Mouse (Mus musculus) heart, embryonic 10.5 days (tissue): ENCODE data around the gene Frmd5. TPM values are rescaled to one million over a fixed set of nuclear protein-coding genes. Genes with fewer than 3 reads are reported as not detected.

Experiments
- DNase-seq: peaks from one replicate; pipeline ENCODE4 v3.0.0-alpha.2; 2017; ENCODE audit warnings: low spot score
- H3K27ac ChIP-seq: fragments of 300-500 bp; sonication (generic); 2 replicates; pipeline ENCODE4 v1.5.1; 2016; ENCODE audit warnings: mild to moderate bottlenecking
- H3K27me3 ChIP-seq: fragments of 300-500 bp; sonication (generic); 2 replicates; pipeline ENCODE4 v1.6.1; 2016; ENCODE audit warnings: mild to moderate bottlenecking; ENCODE audit not compliant: poor library complexity, insufficient read depth, severe bottlenecking
- H3K36me3 ChIP-seq: fragments of 300-500 bp; sonication (generic); 2 replicates; pipeline ENCODE4 v1.6.1; 2016; ENCODE audit warnings: mild to moderate bottlenecking, moderate library complexity
- H3K4me1 ChIP-seq: fragments of 300-500 bp; sonication (generic); 2 replicates; pipeline ENCODE4 v1.6.1; 2016; ENCODE audit warnings: mild to moderate bottlenecking
- H3K4me3 ChIP-seq: fragments of 300-500 bp; sonication (generic); 2 replicates; pipeline ENCODE4 v1.5.1; 2016; ENCODE audit warnings: mild to moderate bottlenecking, moderate library complexity
- H3K9me3 ChIP-seq: fragments of 300-500 bp; sonication (generic); 2 replicates; pipeline ENCODE4 v1.6.1; 2016; ENCODE audit warnings: mild to moderate bottlenecking, moderate library complexity
- WGBS: fragments of 180-500 bp; shearing (Covaris S2); methylation state at CpG from one replicate; pipeline ENCODE4 v1.1.7; 2016; 5-methylcytosine and 5-hydroxymethylcytosine counted together
- polyA plus RNA-seq: library from polyadenylated mRNA; unstranded; fragments of >200 nt; fragmentation: Nextera tagmentation; extraction: Ambion mirVana; gene quantifications from 2 replicates; pipeline ENCODE4 v1.2.1, GENCODE M21; 2016

Frmd5 gene
- polyA plus RNA-seq, 1 experiment from 2014 or later, result 17.0 TPM

DNA sequence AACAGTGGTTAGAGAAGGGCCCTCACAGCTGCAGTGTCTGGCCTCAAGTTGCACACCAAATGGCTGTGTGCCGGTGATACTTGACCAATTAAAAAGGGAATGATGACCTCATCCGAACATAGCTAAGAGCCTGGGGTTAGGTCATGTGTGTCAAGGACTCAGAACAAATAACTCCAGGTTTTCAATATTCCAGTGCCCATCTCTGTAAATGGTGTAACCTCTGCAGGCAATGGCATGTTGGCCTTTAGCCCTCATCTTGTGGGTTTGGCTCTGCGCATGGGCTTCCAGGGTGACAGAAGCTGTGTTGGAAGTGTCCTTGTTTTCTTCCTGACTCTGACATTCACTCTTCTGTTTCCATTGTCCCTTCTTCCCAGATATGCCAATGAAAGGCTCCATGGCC is 131.8 kb downstream of the Frmd5 start:
- Histone ChIP-seq H3K9me3 (no peaks in the 10 kb centered on the region), H3K4me3 (no peak overlapping the region), H3K4me1 (peaks cover 6% of the 10 kb centered on the region; the same call in 1 of the 2 replicates), H3K27ac (no peak overlapping the region), H3K27me3 (no peaks in the 10 kb centered on the region), H3K36me3 (no peaks in the 10 kb centered on the region)
- 86% methylated on average over 3 of the region's 3 CpGs for WGBS
- DNase-seq, result no peak

DNA sequence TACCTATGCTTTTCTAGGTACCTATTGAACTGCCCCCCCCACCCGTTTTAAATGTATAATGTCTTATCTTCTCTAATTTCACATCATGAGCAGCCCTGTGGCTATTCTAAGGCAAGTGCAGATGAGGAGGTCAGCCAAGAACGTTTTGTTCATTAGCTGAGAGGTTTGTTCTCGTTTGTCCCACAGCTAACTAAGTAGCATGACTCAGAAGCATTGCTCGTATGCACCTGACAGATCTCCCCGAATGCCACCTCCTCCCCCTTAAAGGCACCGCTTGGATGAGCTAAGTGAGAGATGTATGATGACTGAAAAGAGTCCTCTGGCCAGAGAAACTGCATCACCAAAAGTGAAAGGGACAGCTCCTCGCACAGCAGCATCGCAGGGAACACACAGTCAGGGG is 132.7 kb downstream of the Frmd5 start:
- Histone ChIP-seq H3K27me3 (no peaks in the 10 kb centered on the region), H3K27ac (no peak overlapping the region), H3K9me3 (no peaks in the 10 kb centered on the region), H3K4me1 (peaks cover 6% of the 10 kb centered on the region; the same call in 1 of the 2 replicates), H3K4me3 (no peak overlapping the region), H3K36me3 (no peaks in the 10 kb centered on the region)
- DNase-seq, result no peak
- 55% methylated on average over 8 of the region's 8 CpGs for WGBS

DNA sequence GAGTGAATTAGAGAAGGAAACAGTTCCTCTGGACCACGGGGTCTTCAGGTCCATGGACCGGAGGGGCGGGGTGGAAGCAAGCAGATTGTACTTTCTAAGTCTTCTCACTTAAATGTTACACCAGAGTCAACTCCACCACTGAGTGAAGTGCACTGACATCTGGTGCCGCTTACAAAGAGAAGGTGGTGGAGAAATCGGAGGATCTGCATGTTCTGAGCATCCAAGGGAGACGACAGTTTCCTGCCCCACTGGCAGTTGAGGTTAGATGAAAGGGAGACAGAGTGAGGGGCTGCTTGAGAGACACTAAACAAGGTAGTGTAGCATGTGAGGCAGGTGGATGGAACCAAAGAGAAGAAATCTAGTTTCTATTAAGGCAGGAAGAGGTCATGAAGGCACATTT is 137.0 kb downstream of the Frmd5 start:
- Histone ChIP-seq H3K9me3 (no peaks in the 10 kb centered on the region), H3K27ac (no peak overlapping the region), H3K4me3 (no peak overlapping the region), H3K4me1 (no peaks in the 10 kb centered on the region), H3K27me3 (no peaks in the 10 kb centered on the region), H3K36me3 (no peaks in the 10 kb centered on the region)
- DNase-seq, result no peak
- WGBS, result 79% methylated on average over 6 of the region's 6 CpGs

DNA sequence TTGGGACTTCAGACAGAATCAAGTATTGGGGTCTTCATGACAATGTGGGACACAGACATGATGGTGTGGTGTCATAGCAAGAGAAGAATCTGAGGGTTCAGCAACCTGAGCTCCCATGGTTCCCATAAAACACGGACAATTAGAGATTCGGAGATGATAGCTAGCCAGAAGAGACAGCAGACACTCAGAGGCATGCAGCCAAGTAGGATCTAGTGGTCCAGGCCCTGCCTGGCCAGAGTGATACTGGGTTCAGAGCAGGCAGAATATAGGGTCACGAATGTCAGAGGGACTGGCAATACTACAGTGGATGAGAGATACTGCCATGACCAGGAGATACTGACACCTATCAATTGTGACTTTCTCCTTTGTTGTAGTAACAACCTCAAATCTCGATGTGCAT is 138.6 kb downstream of the Frmd5 start:
- no peaks in the 10 kb centered on the region for H3K27me3 ChIP-seq

DNA sequence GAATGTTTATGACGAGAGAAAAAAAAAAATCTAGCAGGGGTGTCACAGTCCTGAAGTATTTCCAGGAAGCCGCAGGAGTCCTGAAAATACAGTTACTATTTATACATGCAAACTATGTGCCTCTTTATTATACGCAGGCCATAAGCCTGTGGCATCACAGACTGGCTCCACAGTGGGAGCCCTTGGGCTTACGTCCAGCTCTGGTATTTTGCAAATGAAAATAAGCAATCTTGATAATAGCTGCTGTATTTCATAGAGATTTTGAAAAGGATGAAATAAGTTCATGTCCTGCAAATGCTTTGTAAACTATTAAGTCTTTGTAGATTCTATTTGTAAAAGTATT is 145.8 kb downstream of the Frmd5 start:
- Histone ChIP-seq H3K4me3 (no peak overlapping the region), H3K9me3 (no peaks in the 10 kb centered on the region), H3K27me3 (no peaks in the 10 kb centered on the region), H3K36me3 (no peaks in the 10 kb centered on the region), H3K4me1 (peaks cover 13% of the 10 kb centered on the region), H3K27ac (no peak overlapping the region)
- DNase-seq, result no peak
- 78% methylated on average over 4 of the region's 4 CpGs for WGBS

More for the DNA sequence above, 138.6 kb downstream of the Frmd5 start:
- DNase-seq, result no peak
- Histone ChIP-seq H3K9me3 (no peaks in the 10 kb centered on the region), H3K27ac (no peak overlapping the region), H3K4me3 (no peak overlapping the region), H3K36me3 (no peaks in the 10 kb centered on the region), H3K4me1 (peaks cover 4% of the 10 kb centered on the region)
- WGBS, result 77% methylated on average over 4 of the region's 4 CpGs

DNA sequence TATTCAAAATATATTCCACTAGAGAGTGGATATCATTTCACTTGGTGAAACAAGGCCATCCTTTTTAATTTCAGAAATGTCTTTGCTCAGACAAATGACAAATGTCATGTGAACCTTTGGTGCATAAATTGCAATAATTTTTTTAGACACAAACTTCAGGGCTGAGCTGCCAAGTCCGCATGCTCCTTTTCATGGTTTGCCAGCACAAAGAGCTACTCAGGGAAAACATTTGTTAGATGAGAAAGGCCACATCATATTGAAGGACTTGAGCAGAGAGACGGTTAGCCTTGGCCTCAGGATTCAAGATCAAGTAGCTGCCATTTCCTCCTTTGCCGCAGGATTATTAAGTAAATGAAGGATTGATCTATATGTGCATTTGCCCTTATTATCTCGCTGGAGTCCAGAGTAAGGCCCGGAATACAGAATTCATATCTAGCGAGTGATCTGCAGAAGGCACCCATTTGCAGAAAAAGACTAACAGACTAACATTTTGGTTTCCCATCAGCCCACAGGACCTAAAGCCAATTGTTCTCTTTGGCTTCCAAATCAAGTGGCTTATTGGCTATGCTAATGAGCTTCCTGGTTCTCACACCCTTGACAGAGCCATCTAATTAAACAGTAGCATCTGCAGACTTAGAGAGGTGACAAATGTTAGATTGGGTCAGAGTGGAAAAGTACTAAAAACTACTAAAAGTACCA is 146.3 kb downstream of the Frmd5 start:
- Histone ChIP-seq H3K27ac (no peak overlapping the region), H3K9me3 (no peaks in the 10 kb centered on the region), H3K4me3 (no peak overlapping the region), H3K27me3 (no peaks in the 10 kb centered on the region), H3K4me1 (peaks cover 13% of the 10 kb centered on the region), H3K36me3 (no peaks in the 10 kb centered on the region)
- no peak for DNase-seq
- 78% methylated on average over 6 of the region's 6 CpGs for WGBS

DNA sequence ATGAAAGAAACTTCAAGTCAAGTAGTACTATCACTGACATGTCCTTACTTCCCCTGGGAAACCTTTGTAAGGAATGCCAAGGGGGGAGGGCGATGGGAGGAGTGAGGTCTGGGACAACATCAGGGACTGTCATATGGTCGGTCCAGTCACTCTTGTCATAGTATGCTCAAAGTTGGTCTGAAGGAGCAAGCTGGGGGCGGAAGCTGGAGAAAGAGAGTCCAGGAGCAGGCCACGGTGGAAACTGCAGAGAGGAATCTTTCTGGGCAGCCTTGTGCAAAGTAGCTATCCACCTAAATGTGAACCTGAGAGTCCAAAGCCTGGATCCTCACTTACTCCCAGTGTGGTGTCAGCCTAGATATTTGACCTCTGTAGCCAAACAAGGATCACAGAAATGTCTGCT is 147.5 kb downstream of the Frmd5 start:
- H3K9me3 ChIP-seq, result no peaks in the 10 kb centered on the region
- no peak overlapping the region for H3K4me3 ChIP-seq
- no peaks in the 10 kb centered on the region for H3K36me3 ChIP-seq
- H3K27me3 ChIP-seq, result no peaks in the 10 kb centered on the region
- H3K27ac ChIP-seq, result no peak overlapping the region
- H3K4me1 ChIP-seq, result peaks cover 11% of the 10 kb centered on the region
- DNase-seq, result no peak
- 71% methylated on average over 4 of the region's 4 CpGs for WGBS

DNA sequence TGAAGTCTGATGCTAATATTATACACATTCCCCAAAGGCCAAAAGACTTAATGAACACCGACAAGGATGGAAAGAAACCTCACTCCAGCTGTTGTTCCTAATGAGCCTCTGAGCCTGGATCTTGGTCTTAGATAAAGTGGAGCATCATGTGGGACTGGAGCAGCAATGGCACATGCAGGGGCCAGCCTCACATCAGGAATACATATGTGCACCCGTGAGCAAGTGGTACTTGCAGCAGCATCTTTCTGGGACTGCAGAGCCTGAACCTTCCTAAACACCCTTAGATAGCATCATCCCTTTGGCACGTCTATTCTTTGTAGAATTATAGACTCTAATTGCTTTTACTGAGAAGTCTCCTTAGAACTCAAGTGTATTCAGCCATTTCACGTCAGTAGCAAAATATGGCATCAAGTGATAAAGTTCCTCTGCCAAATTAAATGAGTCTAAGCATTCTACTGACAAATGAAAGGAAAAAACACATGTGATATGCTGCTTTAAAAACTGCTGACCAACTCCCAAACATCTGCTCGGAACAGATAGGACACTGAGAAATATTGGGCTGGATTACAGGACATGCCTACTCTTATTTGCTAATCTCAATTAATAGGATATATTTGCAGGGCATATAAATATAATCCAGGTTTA is 148.6 kb downstream of the Frmd5 start:
- 0 out of 2 replicates have a peak, but pooled peaks cover 9% of the 10 kb centered on the region for H3K4me1 ChIP-seq
- no peak overlapping the region for H3K4me3 ChIP-seq
- no peak for DNase-seq
- H3K27me3 ChIP-seq, result no peaks in the 10 kb centered on the region
- no peak overlapping the region for H3K27ac ChIP-seq
- no peaks in the 10 kb centered on the region for H3K36me3 ChIP-seq
- 84% methylated on average over 5 of the region's 5 CpGs for WGBS
- H3K9me3 ChIP-seq, result no peaks in the 10 kb centered on the region

DNA sequence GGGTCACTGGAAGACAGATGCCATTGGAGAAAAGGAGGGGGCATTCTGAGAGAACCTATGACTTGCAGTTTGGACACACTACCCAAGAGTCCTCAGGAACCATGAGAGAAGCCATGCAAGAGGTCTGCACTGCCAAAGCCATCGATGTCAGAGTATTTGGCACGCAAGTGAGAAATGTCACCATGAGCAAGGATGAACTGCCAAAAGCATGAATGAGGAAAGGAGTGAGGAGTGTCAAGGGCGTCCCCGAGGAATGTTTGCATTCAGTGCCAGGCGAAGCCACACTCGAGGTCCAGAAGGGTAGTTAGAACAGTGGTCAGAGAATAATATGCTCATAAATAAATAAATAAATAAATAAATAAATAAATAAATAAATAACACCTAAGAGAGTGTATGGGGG is 150.9 kb downstream of the Frmd5 start:
- Histone ChIP-seq H3K4me1 (0 out of 2 replicates have a peak, but pooled peaks cover 4% of the 10 kb centered on the region), H3K9me3 (no peaks in the 10 kb centered on the region), H3K4me3 (no peak overlapping the region), H3K36me3 (no peaks in the 10 kb centered on the region), H3K27me3 (no peaks in the 10 kb centered on the region), H3K27ac (no peak overlapping the region)
- 86% methylated on average over 6 of the region's 6 CpGs for WGBS
- no peak for DNase-seq

DNA sequence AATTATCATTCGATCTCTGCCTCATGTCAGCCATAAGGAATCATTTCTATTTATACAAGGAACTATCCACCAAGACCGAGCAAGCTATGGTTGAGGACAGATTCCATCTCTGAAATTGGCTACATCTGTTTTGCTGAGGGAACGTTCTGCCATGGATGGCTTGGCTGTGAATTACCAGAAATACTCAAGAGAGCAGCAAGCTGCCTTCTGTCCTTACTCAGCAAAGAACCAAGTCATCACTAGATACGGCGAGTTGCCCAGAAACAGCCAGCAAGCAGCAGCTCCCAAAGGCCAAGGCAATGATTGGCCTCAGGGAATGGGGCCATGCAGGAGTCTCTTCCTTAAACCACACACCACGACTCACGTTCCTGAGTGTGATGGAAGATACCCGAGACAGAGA is 151.8 kb downstream of the Frmd5 start:
- 77% methylated on average over 8 of the region's 8 CpGs for WGBS
- H3K27me3 ChIP-seq, result no peaks in the 10 kb centered on the region
- no peak overlapping the region for H3K4me3 ChIP-seq
- H3K27ac ChIP-seq, result no peak overlapping the region
- H3K9me3 ChIP-seq, result no peaks in the 10 kb centered on the region
- 0 out of 2 replicates have a peak, but pooled peaks cover 4% of the 10 kb centered on the region for H3K4me1 ChIP-seq
- DNase-seq, result no peak
- H3K36me3 ChIP-seq, result no peaks in the 10 kb centered on the region

DNA sequence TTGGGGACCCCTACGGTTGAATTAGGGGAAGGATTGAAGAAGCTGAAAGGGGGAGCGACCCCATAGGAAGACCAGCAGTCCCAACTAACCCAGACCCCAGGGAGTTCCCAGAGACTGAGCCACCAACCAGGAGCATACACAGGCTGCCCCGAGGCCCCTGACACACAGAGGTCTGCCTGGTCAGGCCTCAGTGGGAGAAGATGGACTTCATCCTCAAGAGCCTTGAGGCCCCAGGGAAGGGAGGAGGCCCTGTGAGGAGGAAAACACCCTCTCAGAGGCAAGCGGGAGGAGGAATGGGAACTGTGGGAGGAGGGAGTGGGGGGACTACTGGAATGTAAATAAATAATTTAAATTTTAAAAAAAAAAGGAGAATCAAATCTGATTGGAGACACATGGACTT is 160.4 kb downstream of the Frmd5 start:
- WGBS, result 69% methylated on average over 4 of the region's 4 CpGs
- no peak for DNase-seq
- no peaks in the 10 kb centered on the region for H3K36me3 ChIP-seq

DNA sequence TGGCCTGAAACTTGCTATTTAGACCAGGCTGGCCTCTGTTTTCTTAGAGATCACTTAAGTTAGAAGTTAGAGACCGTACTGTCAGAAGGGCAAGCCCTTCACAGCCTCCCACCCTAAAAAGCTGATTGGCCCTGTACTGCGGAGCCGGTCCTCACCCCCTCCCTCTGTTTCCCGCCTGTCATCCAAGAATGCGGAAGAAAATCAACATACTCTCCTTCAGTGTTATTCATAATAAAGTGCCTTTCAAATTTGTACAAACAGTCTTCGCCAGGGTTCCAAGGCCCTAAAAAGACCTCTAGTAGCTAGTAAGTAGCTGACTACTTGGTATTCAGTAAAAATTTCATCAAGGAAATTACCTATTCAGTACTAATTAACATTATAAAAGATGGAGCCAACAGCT is 164.0 kb downstream of the Frmd5 start:
- H3K36me3 ChIP-seq, result no peaks in the 10 kb centered on the region
- 49% methylated on average over 6 of the region's 6 CpGs for WGBS
- no peaks in the 10 kb centered on the region for H3K4me1 ChIP-seq
- H3K27ac ChIP-seq, result no peak overlapping the region
- no peak for DNase-seq
- no peaks in the 10 kb centered on the region for H3K9me3 ChIP-seq
- no peak overlapping the region for H3K4me3 ChIP-seq
- no peaks in the 10 kb centered on the region for H3K27me3 ChIP-seq

More for the DNA sequence above, 160.4 kb downstream of the Frmd5 start:
- H3K27ac ChIP-seq, result no peak overlapping the region
- H3K4me1 ChIP-seq, result no peaks in the 10 kb centered on the region
- no peaks in the 10 kb centered on the region for H3K27me3 ChIP-seq
- no peaks in the 10 kb centered on the region for H3K9me3 ChIP-seq
- H3K4me3 ChIP-seq, result no peak overlapping the region

DNA sequence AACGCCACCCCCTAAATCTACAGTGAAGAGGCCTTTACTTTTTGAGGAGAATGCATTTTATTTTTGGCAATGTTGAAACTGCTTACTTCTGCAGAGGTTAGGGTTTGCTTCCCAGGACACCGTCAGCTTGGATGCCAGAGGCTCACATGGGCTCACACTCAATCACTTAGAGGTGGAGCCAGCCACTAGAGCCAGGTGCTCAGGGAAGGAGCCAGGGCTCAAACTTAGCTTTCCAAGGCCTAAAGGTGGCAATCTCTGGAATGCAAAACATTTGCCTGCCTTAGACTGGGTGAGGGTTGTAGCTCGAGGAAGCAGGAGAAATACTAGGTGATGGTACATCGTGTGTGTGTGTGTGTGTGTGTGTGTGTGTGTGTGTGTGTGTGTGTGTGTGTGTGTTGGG is 174.8 kb downstream of the Frmd5 start:
- Histone ChIP-seq H3K36me3 (no peaks in the 10 kb centered on the region), H3K9me3 (no peaks in the 10 kb centered on the region), H3K27me3 (no peaks in the 10 kb centered on the region), H3K4me1 (peaks cover 8% of the 10 kb centered on the region; the same call in 1 of the 2 replicates), H3K27ac (no peak overlapping the region), H3K4me3 (no peak overlapping the region)
- no peak for DNase-seq
- whole genome bisulfite sequencing, result 56% methylated on average over 4 of the region's 4 CpGs
